Mouse (Mus musculus) kidney, adult 2 months (tissue): ENCODE data around the gene Lepr. TPM values are rescaled to one million over a fixed set of nuclear protein-coding genes. Genes with fewer than 3 reads are reported as not detected.

Experiments
- DNase-seq: peaks from one replicate; pipeline ENCODE4 v3.0.0; 2021
- H3K27ac ChIP-seq: fragments of 200-500 bp; 2 replicates; pipeline ENCODE4 v1.5.1; 2012; ENCODE audit warnings: low read depth, low read length, control low read depth, inconsistent platforms; ENCODE audit not compliant: insufficient read depth
- H3K27me3 ChIP-seq: fragments of 200-500 bp; replicated peaks from 2 replicates; pipeline ENCODE4 v1.6.1; 2012; ENCODE audit warnings: mild to moderate bottlenecking, moderate library complexity, low read length, inconsistent platforms; ENCODE audit not compliant: control insufficient read depth, insufficient read depth
- H3K36me3 ChIP-seq: fragments of 200-500 bp; 2 replicates; pipeline ENCODE4 v1.6.1; 2012; ENCODE audit warnings: mild to moderate bottlenecking, moderate library complexity, low read length, inconsistent platforms; ENCODE audit not compliant: control insufficient read depth, insufficient read depth
- H3K4me1 ChIP-seq: fragments of 200-500 bp; 2 replicates; pipeline ENCODE4 v1.6.1; 2011; ENCODE audit warnings: low read length; ENCODE audit not compliant: control insufficient read depth, insufficient read depth
- H3K4me3 ChIP-seq: fragments of 200-500 bp; 2 replicates; pipeline ENCODE4 v1.5.1; 2011; ENCODE audit warnings: mild to moderate bottlenecking, low read depth, low read length, control low read depth; ENCODE audit not compliant: insufficient read depth
- CTCF ChIP-seq: fragments of 200-500 bp; conservative IDR thresholded peaks from 2 replicates; pipeline ENCODE4 v1.5.1; 2011; ENCODE audit warnings: low read depth, mild to moderate bottlenecking, control low read depth, low read length, moderate library complexity, mixed read lengths; ENCODE audit not compliant: insufficient read depth, insufficient read length
- POLR2A ChIP-seq: fragments of 200-500 bp; IDR thresholded peaks from one replicate; pipeline ENCODE4 v1.6.1; 2011; ENCODE audit warnings: low read depth, low read length, control low read depth
- WGBS: fragments of 180-500 bp; shearing (Covaris S2); methylation state at CpG from one replicate; pipeline ENCODE4 v1.1.7; 2018; 5-methylcytosine and 5-hydroxymethylcytosine counted together
- polyA plus RNA-seq: library from polyadenylated mRNA; depleted of rRNA; stranded (reverse); fragments of >200 nt; gene quantifications from 2 replicates; pipeline ENCODE4 v1.2.3, GENCODE M21; 2012

The Lepr gene
- polyA plus RNA-seq, 1 experiment, result 5.3 TPM

- H3K36me3 ChIP-seq, result no peaks in the 10 kb centered on the region
- no peak overlapping the region for H3K27ac ChIP-seq
- no peak overlapping the region for H3K4me3 ChIP-seq
- no peaks in the 10 kb centered on the region for H3K4me1 ChIP-seq
- no peak for DNase-seq
- no peak for TF ChIP-seq POLR2A
- TF ChIP-seq CTCF, result no peak
- WGBS, result 80% methylated on average over 3 of the region's 3 CpGs
- H3K27me3 ChIP-seq, result no peaks in the 10 kb centered on the region
Measured at GRCm38 (mm10) chr4:101684821-101685220, 32.4 kb upstream of the Lepr start.

- DNase-seq, result no peak
- WGBS, result 78% methylated on average over 13 of the region's 13 CpGs
- Histone ChIP-seq H3K36me3 (no peaks in the 10 kb centered on the region), H3K4me3 (no peak overlapping the region), H3K4me1 (no peaks in the 10 kb centered on the region), H3K27ac (no peak overlapping the region), H3K27me3 (no peaks in the 10 kb centered on the region)
- no peak for TF ChIP-seq POLR2A
- TF ChIP-seq CTCF, result no peak
Measured at GRCm38 (mm10) chr4:101686227-101686810, 30.9 kb upstream of the Lepr start.

GRCm38 (mm10) chr4:101689241-101689640, 28.0 kb upstream of the Lepr start:
- H3K27ac ChIP-seq, result peak overlapping the region; percentile 60
- 70% methylated on average over 4 of the region's 4 CpGs for WGBS
- no peaks in the 10 kb centered on the region for H3K36me3 ChIP-seq
- no peak overlapping the region for H3K4me3 ChIP-seq
- no peaks in the 10 kb centered on the region for H3K27me3 ChIP-seq
- H3K4me1 ChIP-seq, result no peaks in the 10 kb centered on the region
- no peak for DNase-seq
- TF ChIP-seq CTCF (no peak), POLR2A (no peak)

GRCm38 (mm10) chr4:101689645-101690044, 27.6 kb upstream of the Lepr start:
- Histone ChIP-seq H3K27ac (peak overlapping the region; percentile 63), H3K4me1 (no peaks in the 10 kb centered on the region), H3K4me3 (no peak overlapping the region), H3K36me3 (no peaks in the 10 kb centered on the region), H3K27me3 (no peaks in the 10 kb centered on the region)
- TF ChIP-seq POLR2A (no peak), CTCF (no peak)
- 65% methylated on average over 5 of the region's 5 CpGs for WGBS
- peak; percentile 56 for DNase-seq

GRCm38 (mm10) chr4:101692892-101693291, 24.3 kb upstream of the Lepr start:
- WGBS, result 48% methylated on average over 4 of the region's 4 CpGs
- no peak overlapping the region for H3K4me3 ChIP-seq
- H3K4me1 ChIP-seq, result no peaks in the 10 kb centered on the region
- H3K27ac ChIP-seq, result no peak overlapping the region
- no peaks in the 10 kb centered on the region for H3K36me3 ChIP-seq
- TF ChIP-seq POLR2A (no peak), CTCF (no peak)
- peak; percentile 43 for DNase-seq
- H3K27me3 ChIP-seq, result no peaks in the 10 kb centered on the region

GRCm38 (mm10) chr4:101694529-101694928, 22.7 kb upstream of the Lepr start:
- H3K4me3 ChIP-seq, result no peak overlapping the region
- 68% methylated on average over 6 of the region's 6 CpGs for WGBS
- H3K27ac ChIP-seq, result no peak overlapping the region; the same call in 1 of the 2 replicates

GRCm38 (mm10) chr4:101697236-101697635, 20.0 kb upstream of the Lepr start:
- WGBS, result 85% methylated on average over 3 of the region's 3 CpGs
- Histone ChIP-seq H3K4me1 (no peaks in the 10 kb centered on the region), H3K27me3 (no peaks in the 10 kb centered on the region), H3K27ac (no peak overlapping the region), H3K4me3 (no peak overlapping the region), H3K36me3 (no peaks in the 10 kb centered on the region)
- no peak for TF ChIP-seq CTCF
- no peak for TF ChIP-seq POLR2A
- no peak for DNase-seq

More at GRCm38 (mm10) chr4:101694529-101694928, 22.7 kb upstream of the Lepr start:
- Histone ChIP-seq H3K36me3 (no peaks in the 10 kb centered on the region), H3K4me1 (no peaks in the 10 kb centered on the region), H3K27me3 (no peaks in the 10 kb centered on the region)
- no peak for DNase-seq
- TF ChIP-seq CTCF, result no peak
- no peak for TF ChIP-seq POLR2A

- H3K27ac ChIP-seq, result no peak overlapping the region
- H3K4me1 ChIP-seq, result no peaks in the 10 kb centered on the region
- H3K36me3 ChIP-seq, result no peaks in the 10 kb centered on the region
- no peak for TF ChIP-seq POLR2A
- no peak for TF ChIP-seq CTCF
- no peaks in the 10 kb centered on the region for H3K27me3 ChIP-seq
- 81% methylated on average over 1 of the region's 1 CpGs for WGBS
- no peak overlapping the region for H3K4me3 ChIP-seq
- peak; percentile 29 for DNase-seq
Measured at GRCm38 (mm10) chr4:101699423-101699822, 17.8 kb upstream of the Lepr start.
